Mouse (Mus musculus) hindbrain, embryonic 11.5 days (tissue): Measurements from ENCODE around the gene Prkg1. TPM values are rescaled to one million over a fixed set of nuclear protein-coding genes. Genes with fewer than 3 reads are reported as not detected.

Experiments used
- ATAC-seq: fragments of 200-750 bp; cut with Nextera tagmentation; 2 replicates; pipeline ENCODE4 v1.8.0; 2017; ENCODE audit warnings: mild to moderate bottlenecking, moderate TSS enrichment, moderate library complexity; ENCODE audit not compliant: low FRiP score
- DNase-seq: peaks from one replicate; pipeline ENCODE4 v3.0.0-alpha.2; 2015; ENCODE audit warnings: low spot score
- H3K27ac ChIP-seq: fragments of 300-500 bp; sonication (generic); 2 replicates; pipeline ENCODE4 v1.5.1; 2014; ENCODE audit warnings: mild to moderate bottlenecking, low read depth, low read length
- H3K27me3 ChIP-seq: fragments of 300-500 bp; sonication (generic); 2 replicates; pipeline ENCODE4 v1.6.1; 2014; ENCODE audit warnings: mild to moderate bottlenecking, low read length, moderate library complexity, mixed read lengths; ENCODE audit not compliant: control insufficient read depth, insufficient read depth
- H3K36me3 ChIP-seq: fragments of 300-500 bp; sonication (generic); 2 replicates; pipeline ENCODE4 v1.6.1; 2014; ENCODE audit warnings: mild to moderate bottlenecking, low read length, moderate library complexity, mixed read lengths; ENCODE audit not compliant: control insufficient read depth, insufficient read depth
- H3K4me1 ChIP-seq: fragments of 300-500 bp; sonication (generic); replicated peaks from 2 replicates; pipeline ENCODE4 v1.6.1; 2014; ENCODE audit warnings: low read length, mixed read lengths; ENCODE audit not compliant: control insufficient read depth, insufficient read depth
- H3K4me2 ChIP-seq: fragments of 300-500 bp; sonication (generic); replicated peaks from 2 replicates; pipeline ENCODE4 v1.6.1; 2014; ENCODE audit warnings: mild to moderate bottlenecking, low read depth, low read length
- H3K4me3 ChIP-seq: fragments of 300-500 bp; sonication (generic); 2 replicates; pipeline ENCODE4 v1.5.1; 2014; ENCODE audit warnings: low read depth, low read length
- H3K9ac ChIP-seq: fragments of 300-500 bp; sonication (generic); 2 replicates; pipeline ENCODE4 v1.6.1; 2014; ENCODE audit warnings: low read depth, low read length
- H3K9me3 ChIP-seq: fragments of 300-500 bp; sonication (generic); 2 replicates; pipeline ENCODE4 v1.6.1; 2016; ENCODE audit warnings: low read length; ENCODE audit not compliant: control insufficient read depth
- WGBS: fragments of 180-500 bp; shearing (Covaris S2); extraction: QIAGEN DNeasy Blood & Tissue Kit; methylation state at CpG from one replicate; pipeline ENCODE4 v1.1.7; 2014; 5-methylcytosine and 5-hydroxymethylcytosine counted together
- polyA plus RNA-seq: library from polyadenylated mRNA; unstranded; fragments of >200 nt; fragmentation: Nextera tagmentation; extraction: Ambion mirVana; gene quantifications from 2 replicates; pipeline ENCODE4 v1.2.1, GENCODE M21; 2014

The Prkg1 gene
- polyA plus RNA-seq, 1 experiment from 2014 or later, result 8.6 TPM

DNA sequence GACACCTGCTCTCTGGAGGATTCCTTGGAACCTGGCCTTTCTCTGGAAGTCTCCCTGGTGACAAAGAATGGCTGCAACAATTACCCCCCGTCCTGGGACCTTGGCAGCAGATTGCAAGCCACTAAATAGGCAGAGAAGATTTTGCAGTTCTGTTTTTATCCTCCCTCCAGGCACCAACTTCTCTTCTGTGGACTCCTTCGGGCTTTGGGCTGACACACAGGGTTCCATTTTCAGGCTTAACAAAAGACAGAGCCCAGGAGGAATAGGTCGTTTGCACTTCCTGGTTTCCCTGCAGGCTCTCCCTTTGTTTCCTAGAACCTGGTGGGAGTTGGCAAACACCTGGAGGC is 690.1 kb downstream of the Prkg1 start:
- no peak overlapping the region for H3K27ac ChIP-seq

DNA sequence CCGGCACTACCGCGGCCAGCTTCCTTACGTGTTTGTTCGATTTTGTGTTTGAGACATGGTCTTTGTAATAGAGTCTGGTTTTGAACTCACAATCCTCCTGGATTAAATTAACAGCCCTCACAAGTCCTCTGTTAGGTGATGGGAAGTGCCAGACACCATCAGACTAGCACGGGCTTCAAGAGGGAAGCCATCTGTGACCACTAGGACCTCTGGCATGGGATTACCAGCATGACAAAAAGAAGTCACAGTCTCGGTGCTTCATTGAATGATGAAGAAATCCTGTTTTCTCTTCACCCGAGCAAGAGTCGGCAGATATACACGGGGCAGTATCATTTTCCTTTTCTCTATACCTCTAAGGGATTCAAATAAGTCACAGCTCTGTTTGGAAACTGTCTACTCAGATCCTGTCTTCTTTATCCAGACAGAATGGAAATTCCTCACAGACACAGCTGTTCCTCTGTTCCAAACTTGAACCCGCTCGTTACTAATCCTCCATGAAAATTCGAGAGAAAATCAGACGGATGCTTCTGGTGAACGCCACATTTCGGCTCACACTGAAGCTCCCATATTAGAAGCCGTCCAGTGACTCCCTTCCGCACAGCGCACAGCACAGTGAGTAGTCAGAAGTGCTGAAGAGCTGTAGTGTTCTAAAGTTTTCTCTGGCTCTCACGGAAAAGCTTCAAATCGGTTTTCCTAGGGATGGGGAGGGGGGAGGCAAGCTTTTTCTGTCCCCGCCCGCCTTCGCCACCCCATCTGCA is 690.7 kb downstream of the Prkg1 start:
- Histone ChIP-seq H3K27me3 (no peaks in the 10 kb centered on the region), H3K4me2 (peak overlapping the region; percentile 23; the same call in 1 of the 2 replicates), H3K9ac (no peak overlapping the region), H3K4me3 (no peak overlapping the region), H3K36me3 (no peaks in the 10 kb centered on the region), H3K4me1 (0 out of 2 replicates have a peak, but pooled peaks cover 2% of the 10 kb centered on the region), H3K27ac (no peak overlapping the region), H3K9me3 (no peaks in the 10 kb centered on the region)
- no peak for ATAC-seq
- 46% methylated on average over 24 of the region's 24 CpGs for WGBS
- peak; percentile 21 for DNase-seq

More for the DNA sequence above, 690.1 kb downstream of the Prkg1 start:
- Histone ChIP-seq H3K4me1 (0 out of 2 replicates have a peak, but pooled peaks cover 2% of the 10 kb centered on the region), H3K9me3 (no peaks in the 10 kb centered on the region), H3K27me3 (no peaks in the 10 kb centered on the region), H3K4me2 (peak overlapping the region; percentile 23; the same call in 1 of the 2 replicates), H3K4me3 (no peak overlapping the region), H3K9ac (no peak overlapping the region), H3K36me3 (no peaks in the 10 kb centered on the region)
- ATAC-seq, result no peak
- DNase-seq, result peak; percentile 27
- WGBS, result 9% methylated on average over 3 of the region's 3 CpGs

DNA sequence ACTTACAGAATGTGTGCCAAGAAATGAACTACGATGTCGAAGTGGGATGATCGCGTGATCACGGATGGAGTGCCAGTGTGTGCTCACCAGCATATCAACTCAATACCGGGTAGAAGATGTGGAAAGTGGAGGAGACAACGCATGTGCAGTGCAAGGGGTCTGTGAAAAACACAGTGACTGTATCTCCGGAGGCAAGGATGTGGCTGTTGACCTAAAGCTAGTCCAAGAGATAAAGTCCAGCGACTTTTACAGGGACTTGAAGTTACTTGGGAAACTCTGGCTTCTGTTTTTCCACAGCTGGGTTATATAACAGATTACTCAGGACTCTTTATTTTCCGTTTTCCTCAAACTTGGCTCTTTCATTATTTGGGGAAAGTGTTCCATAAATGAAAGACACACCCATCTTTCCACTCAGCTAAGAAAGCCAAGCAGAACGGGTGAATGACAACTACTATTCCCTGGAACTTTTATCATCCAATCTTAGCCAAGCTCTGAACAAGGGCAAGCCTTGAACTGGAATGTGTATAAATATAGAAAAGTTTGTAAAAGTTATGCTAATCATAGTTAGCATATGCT is 699.5 kb downstream of the Prkg1 start:
- DNase-seq (no peak), ATAC-seq (no peak)
- Histone ChIP-seq H3K36me3 (no peaks in the 10 kb centered on the region), H3K4me3 (no peak overlapping the region), H3K4me2 (no peak overlapping the region), H3K27me3 (no peaks in the 10 kb centered on the region), H3K27ac (no peak overlapping the region), H3K9ac (no peak overlapping the region), H3K4me1 (no peaks in the 10 kb centered on the region), H3K9me3 (no peaks in the 10 kb centered on the region)
- 87% methylated on average over 11 of the region's 11 CpGs for WGBS

DNA sequence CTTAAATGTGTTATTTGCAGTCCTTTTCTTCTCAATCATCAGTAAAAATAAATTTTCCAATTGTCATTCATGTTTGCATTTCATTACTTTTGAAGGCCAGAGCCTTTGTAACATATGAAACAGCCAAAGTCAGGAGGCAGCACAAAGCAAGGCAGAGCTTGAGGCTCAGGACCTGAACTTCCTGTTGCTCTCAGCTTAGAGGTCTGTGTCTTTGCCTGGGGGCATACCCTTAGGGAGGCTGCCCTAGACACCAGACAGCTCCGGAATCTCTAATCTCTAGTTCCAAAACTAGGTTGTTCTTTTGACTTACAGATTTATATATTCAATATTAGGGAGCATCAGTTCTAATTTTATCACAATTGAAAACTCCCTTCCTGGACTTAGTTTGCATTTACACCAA is 700.1 kb downstream of the Prkg1 start:
- H3K4me1 ChIP-seq, result no peaks in the 10 kb centered on the region
- H3K27ac ChIP-seq, result no peak overlapping the region
- H3K27me3 ChIP-seq, result no peaks in the 10 kb centered on the region
- ATAC-seq, result no peak
- no peaks in the 10 kb centered on the region for H3K9me3 ChIP-seq
- H3K4me2 ChIP-seq, result no peak overlapping the region
- H3K36me3 ChIP-seq, result no peaks in the 10 kb centered on the region
- 90% methylated on average over 1 of the region's 1 CpGs for WGBS
- no peak for DNase-seq
- no peak overlapping the region for H3K4me3 ChIP-seq
- H3K9ac ChIP-seq, result no peak overlapping the region

DNA sequence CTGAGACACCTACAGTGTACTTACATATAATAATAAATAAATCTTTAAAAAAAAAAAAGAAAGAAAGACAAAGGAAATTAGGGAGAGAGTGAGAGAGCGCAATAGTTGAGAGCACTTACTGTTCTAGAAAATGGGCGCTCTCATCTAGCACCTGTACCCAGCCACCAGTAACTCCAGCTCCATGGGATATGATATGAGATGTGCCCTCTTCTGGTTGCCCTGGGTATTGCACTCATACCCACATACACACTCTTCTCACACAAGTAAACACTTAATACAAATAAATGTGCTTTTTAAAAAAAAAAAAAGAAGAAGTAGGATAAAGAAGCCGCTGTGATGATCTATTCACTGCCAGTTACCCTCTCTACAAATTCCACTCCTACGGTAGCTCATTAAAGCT is 718.2 kb downstream of the Prkg1 start:
- no peaks in the 10 kb centered on the region for H3K9me3 ChIP-seq
- DNase-seq (no peak), ATAC-seq (no peak)
- no peak overlapping the region for H3K27ac ChIP-seq
- H3K4me3 ChIP-seq, result no peak overlapping the region
- no peaks in the 10 kb centered on the region for H3K4me1 ChIP-seq
- H3K9ac ChIP-seq, result no peak overlapping the region
- 96% methylated on average over 4 of the region's 4 CpGs for WGBS
- no peaks in the 10 kb centered on the region for H3K36me3 ChIP-seq
- H3K27me3 ChIP-seq, result no peaks in the 10 kb centered on the region
- no peak overlapping the region for H3K4me2 ChIP-seq

DNA sequence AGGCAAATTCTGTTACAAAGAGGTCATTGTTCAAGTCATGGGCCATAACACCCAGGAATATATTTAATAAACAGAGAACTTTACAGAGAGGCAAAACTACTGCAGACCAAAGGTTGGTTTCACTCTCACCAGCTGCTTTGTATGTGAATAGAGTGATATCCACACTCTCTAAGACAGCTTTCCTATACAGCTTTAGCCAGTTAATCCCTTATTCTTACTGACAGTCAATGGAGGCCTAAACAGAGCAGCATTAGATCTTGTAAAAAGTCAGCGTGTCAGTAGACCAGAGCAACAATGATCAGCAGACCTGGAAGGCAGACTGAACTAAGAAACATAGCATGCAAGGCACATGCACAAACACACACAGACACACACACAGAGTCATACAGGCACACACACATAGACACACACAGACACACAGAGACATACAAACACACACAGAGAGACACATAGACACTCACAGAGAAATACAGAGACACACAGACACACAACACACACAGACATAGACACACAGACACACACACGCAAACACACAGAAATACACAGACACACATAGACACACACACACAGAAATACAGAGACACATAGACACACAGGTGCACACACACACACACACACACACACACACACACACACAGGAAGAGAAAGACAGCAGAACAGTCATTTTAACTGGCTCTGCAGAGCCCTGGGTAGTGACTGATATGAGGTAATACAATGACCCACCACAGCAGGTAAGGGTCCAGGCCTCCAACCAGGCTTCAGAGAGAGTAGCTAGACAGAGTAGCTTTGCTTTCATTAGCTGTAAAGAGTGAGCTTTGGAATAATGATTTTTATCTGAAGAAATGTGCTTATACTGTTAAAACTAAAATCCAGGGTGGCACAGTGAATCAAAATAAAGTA is 723.6 kb downstream of the Prkg1 start:
- ATAC-seq (no peak), DNase-seq (no peak)
- H3K36me3 ChIP-seq, result no peaks in the 10 kb centered on the region
- no peak overlapping the region for H3K9ac ChIP-seq
- WGBS, result 87% methylated on average over 2 of the region's 2 CpGs
- H3K4me2 ChIP-seq, result no peak overlapping the region
- no peak overlapping the region for H3K4me3 ChIP-seq
- no peaks in the 10 kb centered on the region for H3K27me3 ChIP-seq
- H3K4me1 ChIP-seq, result no peaks in the 10 kb centered on the region
- H3K27ac ChIP-seq, result no peak overlapping the region
- H3K9me3 ChIP-seq, result no peaks in the 10 kb centered on the region

DNA sequence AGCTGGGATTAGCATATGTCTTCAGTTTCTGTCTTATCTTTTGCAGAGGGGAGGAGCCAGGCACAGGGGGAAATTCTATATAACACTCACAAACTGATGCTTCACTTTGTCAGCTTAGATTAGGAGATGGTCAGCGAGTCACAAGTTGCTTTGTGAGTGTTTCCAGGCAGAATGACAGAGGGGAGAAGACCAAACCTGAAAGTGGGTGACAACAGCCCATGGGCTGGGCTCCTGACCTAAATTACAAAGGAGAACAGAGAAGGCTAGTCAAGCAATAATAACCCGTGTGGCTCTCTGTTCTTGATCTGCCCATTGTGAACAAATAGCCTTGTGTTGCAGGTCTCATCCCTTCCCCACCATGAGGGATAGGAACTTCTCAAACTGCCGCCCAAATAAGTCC is 725.9 kb downstream of the Prkg1 start:
- DNase-seq (no peak), ATAC-seq (no peak)

DNA sequence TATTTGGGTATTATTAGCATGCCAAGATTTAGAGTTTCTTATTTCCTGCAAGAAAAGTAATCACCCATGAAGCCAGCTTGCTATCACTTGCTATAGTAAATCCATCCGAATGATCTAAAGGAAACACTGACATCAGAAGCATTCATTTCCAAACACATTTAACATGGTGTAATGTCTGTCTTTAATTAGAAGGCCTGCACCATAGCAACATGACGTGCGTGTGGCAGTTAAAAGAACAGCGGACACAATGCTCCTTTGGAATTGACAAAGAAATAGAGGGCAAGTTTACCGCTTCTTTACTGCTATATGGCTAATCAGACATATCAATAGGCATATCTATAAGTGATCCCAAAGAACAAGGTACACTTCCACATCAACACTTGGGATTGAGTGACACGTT is 733.2 kb downstream of the Prkg1 start:
- Histone ChIP-seq H3K4me2 (no peak overlapping the region), H3K27ac (no peak overlapping the region), H3K9me3 (no peaks in the 10 kb centered on the region), H3K27me3 (no peaks in the 10 kb centered on the region), H3K4me1 (no peaks in the 10 kb centered on the region), H3K9ac (no peak overlapping the region), H3K36me3 (no peaks in the 10 kb centered on the region), H3K4me3 (no peak overlapping the region)
- no peak for ATAC-seq
- no peak for DNase-seq
- 67% methylated on average over 6 of the region's 6 CpGs for WGBS

More for the DNA sequence above, 725.9 kb downstream of the Prkg1 start:
- 86% methylated on average over 3 of the region's 3 CpGs for WGBS
- no peak overlapping the region for H3K9ac ChIP-seq
- no peak overlapping the region for H3K27ac ChIP-seq
- no peak overlapping the region for H3K4me2 ChIP-seq
- H3K36me3 ChIP-seq, result no peaks in the 10 kb centered on the region
- no peaks in the 10 kb centered on the region for H3K4me1 ChIP-seq
- H3K9me3 ChIP-seq, result no peaks in the 10 kb centered on the region
- H3K27me3 ChIP-seq, result no peaks in the 10 kb centered on the region
- no peak overlapping the region for H3K4me3 ChIP-seq
